Mouse (Mus musculus): ENCODE measurements around the gene Ntrk2. TPM values are rescaled to one million over a fixed set of nuclear protein-coding genes. Genes with fewer than 3 reads are reported as not detected.

Gene Ntrk2
- polyA plus RNA-seq, 1 experiment, result not detected

- no peak for TF ChIP-seq CTCF (IDR thresholded peaks at IDR 0.05; ENCODE audit: control insufficient read depth, insufficient read depth, low read length)
- Histone ChIP-seq H3K4me3 (replicated peaks; ENCODE audit: control insufficient read depth, low read depth, low read length) (no peak overlapping the region), H3K27ac (ENCODE audit: control insufficient read depth, insufficient read depth, low read depth, low read length, poor library complexity) (no peak overlapping the region), H3K4me1 (ENCODE audit: control insufficient read depth, insufficient read depth, low read length) (no peaks in the 10 kb centered on the region)
- WGBS, result 51% methylated on average over 8 of the region's 8 CpGs
Observed at GRCm38 (mm10) chr13:58902313-58902712, 95.9 kb downstream of the Ntrk2 start.

- no peak for TF ChIP-seq CTCF (IDR thresholded peaks at IDR 0.05; ENCODE audit: control insufficient read depth, insufficient read depth, low read length)
- no peak for TF ChIP-seq POLR2A (IDR thresholded peaks at IDR 0.05; ENCODE audit: borderline replicate concordance, control insufficient read depth, low read depth, low read length)
- 78% methylated on average over 13 of the region's 13 CpGs for WGBS
- no peak overlapping the region for H3K4me3 ChIP-seq (replicated peaks; ENCODE audit: control insufficient read depth, low read depth, low read length)
- no peak overlapping the region for H3K27ac ChIP-seq (ENCODE audit: control insufficient read depth, insufficient read depth, low read depth, low read length, poor library complexity)
- H3K4me1 ChIP-seq (ENCODE audit: control insufficient read depth, insufficient read depth, low read length), result no peaks in the 10 kb centered on the region
Observed at GRCm38 (mm10) chr13:58904742-58905735, 98.7 kb downstream of the Ntrk2 start.

GRCm38 (mm10) chr13:58911936-58912335, 105.6 kb downstream of the Ntrk2 start:
- TF ChIP-seq CTCF (IDR thresholded peaks at IDR 0.05; ENCODE audit: control insufficient read depth, insufficient read depth, low read length) (no peak), POLR2A (IDR thresholded peaks at IDR 0.05; ENCODE audit: borderline replicate concordance, control insufficient read depth, low read depth, low read length) (no peak)
- H3K4me1 ChIP-seq (ENCODE audit: control insufficient read depth, insufficient read depth, low read length), result no peaks in the 10 kb centered on the region
- 97% methylated on average over 2 of the region's 2 CpGs for WGBS
- no peak overlapping the region for H3K27ac ChIP-seq (ENCODE audit: control insufficient read depth, insufficient read depth, low read depth, low read length, poor library complexity)
- no peak overlapping the region for H3K4me3 ChIP-seq (replicated peaks; ENCODE audit: control insufficient read depth, low read depth, low read length)

GRCm38 (mm10) chr13:58912559-58912958, 106.2 kb downstream of the Ntrk2 start:
- no peaks in the 10 kb centered on the region for H3K4me1 ChIP-seq (ENCODE audit: control insufficient read depth, insufficient read depth, low read length)
- no peak overlapping the region for H3K27ac ChIP-seq (ENCODE audit: control insufficient read depth, insufficient read depth, low read depth, low read length, poor library complexity)
- TF ChIP-seq CTCF (IDR thresholded peaks at IDR 0.05; ENCODE audit: control insufficient read depth, insufficient read depth, low read length), result no peak
- no peak for TF ChIP-seq POLR2A (IDR thresholded peaks at IDR 0.05; ENCODE audit: borderline replicate concordance, control insufficient read depth, low read depth, low read length)

GRCm38 (mm10) chr13:58914061-58914814, 107.9 kb downstream of the Ntrk2 start:
- TF ChIP-seq CTCF (IDR thresholded peaks at IDR 0.05; ENCODE audit: control insufficient read depth, insufficient read depth, low read length) (no peak), POLR2A (IDR thresholded peaks at IDR 0.05; ENCODE audit: borderline replicate concordance, control insufficient read depth, low read depth, low read length) (no peak)
- no peak overlapping the region for H3K27ac ChIP-seq (ENCODE audit: control insufficient read depth, insufficient read depth, low read depth, low read length, poor library complexity)
- no peak overlapping the region for H3K4me3 ChIP-seq (replicated peaks; ENCODE audit: control insufficient read depth, low read depth, low read length)
- WGBS, result 72% methylated on average over 6 of the region's 6 CpGs
- no peaks in the 10 kb centered on the region for H3K4me1 ChIP-seq (ENCODE audit: control insufficient read depth, insufficient read depth, low read length)

More at GRCm38 (mm10) chr13:58912559-58912958, 106.2 kb downstream of the Ntrk2 start:
- no peak overlapping the region for H3K4me3 ChIP-seq (replicated peaks; ENCODE audit: control insufficient read depth, low read depth, low read length)

- H3K4me1 ChIP-seq (ENCODE audit: control insufficient read depth, insufficient read depth, low read length), result no peaks in the 10 kb centered on the region
- H3K4me3 ChIP-seq (replicated peaks; ENCODE audit: control insufficient read depth, low read depth, low read length), result no peak overlapping the region
- 92% methylated on average over 2 of the region's 2 CpGs for WGBS
- TF ChIP-seq CTCF (IDR thresholded peaks at IDR 0.05; ENCODE audit: control insufficient read depth, insufficient read depth, low read length) (no peak), POLR2A (IDR thresholded peaks at IDR 0.05; ENCODE audit: borderline replicate concordance, control insufficient read depth, low read depth, low read length) (no peak)
- no peak overlapping the region for H3K27ac ChIP-seq (ENCODE audit: control insufficient read depth, insufficient read depth, low read depth, low read length, poor library complexity)
Observed at GRCm38 (mm10) chr13:58916348-58916747, 110.0 kb downstream of the Ntrk2 start.

GRCm38 (mm10) chr13:58920241-58920640, 113.9 kb downstream of the Ntrk2 start:
- no peak overlapping the region for H3K27ac ChIP-seq (ENCODE audit: control insufficient read depth, insufficient read depth, low read depth, low read length, poor library complexity)
- 86% methylated on average over 7 of the region's 7 CpGs for WGBS
- H3K4me1 ChIP-seq (ENCODE audit: control insufficient read depth, insufficient read depth, low read length), result no peaks in the 10 kb centered on the region
- TF ChIP-seq CTCF (IDR thresholded peaks at IDR 0.05; ENCODE audit: control insufficient read depth, insufficient read depth, low read length), result no peak
- TF ChIP-seq POLR2A (IDR thresholded peaks at IDR 0.05; ENCODE audit: borderline replicate concordance, control insufficient read depth, low read depth, low read length), result no peak
- H3K4me3 ChIP-seq (replicated peaks; ENCODE audit: control insufficient read depth, low read depth, low read length), result no peak overlapping the region

GRCm38 (mm10) chr13:58921255-58921654, 114.9 kb downstream of the Ntrk2 start:
- Histone ChIP-seq H3K27ac (ENCODE audit: control insufficient read depth, insufficient read depth, low read depth, low read length, poor library complexity) (no peak overlapping the region), H3K4me3 (replicated peaks; ENCODE audit: control insufficient read depth, low read depth, low read length) (no peak overlapping the region), H3K4me1 (ENCODE audit: control insufficient read depth, insufficient read depth, low read length) (no peaks in the 10 kb centered on the region)
- WGBS, result 89% methylated on average over 3 of the region's 3 CpGs
- TF ChIP-seq CTCF (IDR thresholded peaks at IDR 0.05; ENCODE audit: control insufficient read depth, insufficient read depth, low read length) (no peak), POLR2A (IDR thresholded peaks at IDR 0.05; ENCODE audit: borderline replicate concordance, control insufficient read depth, low read depth, low read length) (no peak)
